Mouse (Mus musculus): Measurements from ENCODE around the gene Ccdc57.

DNA sequence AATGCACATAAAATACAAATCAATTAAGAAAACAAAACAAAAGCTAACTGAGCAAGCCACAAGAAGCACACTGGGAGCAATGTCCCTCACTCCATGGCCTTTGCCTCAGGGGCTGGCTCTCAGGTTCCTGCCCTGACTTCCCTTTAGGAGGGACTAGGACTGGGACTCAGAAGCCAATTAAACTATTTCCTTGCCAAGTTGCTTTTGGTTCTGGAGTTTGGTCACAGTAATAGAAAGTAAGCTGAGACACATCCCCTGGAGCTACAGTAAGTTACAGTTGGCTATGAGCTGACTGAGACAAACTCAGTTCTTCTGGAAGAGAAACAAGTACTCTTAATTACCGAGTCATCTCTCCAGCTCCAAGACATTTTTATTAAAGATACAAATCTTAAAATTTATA is 66.9 kb downstream of the Ccdc57 start:
- no peak for TF ChIP-seq CTCF (IDR thresholded peaks at IDR 0.05; ENCODE audit: low read depth)
- TF ChIP-seq EP300 (IDR thresholded peaks at IDR 0.05; ENCODE audit: low read depth) = no peak
